Mouse (Mus musculus) CH12.LX (cell line): Measurements from ENCODE around the gene Osbpl5. TPM values are rescaled to one million over a fixed set of nuclear protein-coding genes. Genes with fewer than 3 reads are reported as not detected.

Source experiments
- DNase-seq: peaks from one replicate; pipeline ENCODE4 v3.0.0-alpha.2; 2013; ENCODE audit errors: extremely low read depth
- H3K27ac ChIP-seq: 2 replicates; pipeline ENCODE4 v1.5.1; 2012; ENCODE audit warnings: low read depth, mild to moderate bottlenecking, control low read depth, moderate library complexity; ENCODE audit not compliant: insufficient read depth
- H3K27me3 ChIP-seq: replicated peaks from 2 replicates; pipeline ENCODE3; 2012; ENCODE audit warnings: inconsistent platforms
- H3K36me3 ChIP-seq, 2 experiments: replicated peaks in 1 of 2; 2 replicates each; pipeline versions ENCODE3 to v1.6.1; 2012; ENCODE audit warnings: inconsistent platforms in 1 of 2, low read length in 1 of 2, mild to moderate bottlenecking in 1 of 2, mixed read lengths in 1 of 2, moderate library complexity in 1 of 2; ENCODE audit not compliant: control insufficient read depth in 1 of 2, insufficient read depth in 1 of 2
- H3K4me1 ChIP-seq, 2 experiments: 2 replicates each; pipeline ENCODE4 v1.6.1; 2012; ENCODE audit warnings: inconsistent platforms in 1 of 2, moderate library complexity in 1 of 2; ENCODE audit not compliant: insufficient read depth in 2 of 2, control insufficient read depth in 1 of 2
- H3K4me2 ChIP-seq: 2 replicates; pipeline ENCODE4 v1.6.1; 2012; ENCODE audit warnings: low read depth, mild to moderate bottlenecking, control low read depth; ENCODE audit not compliant: poor library complexity, insufficient read depth, severe bottlenecking
- H3K4me3 ChIP-seq, 3 experiments: fragments of 150-350 bp in 1 of 3; sonication (generic) in 1 of 3; replicated peaks in 1 of 3; 2 replicates each; pipeline versions ENCODE3 to v1.5.1; 2011 to 2012; ENCODE audit warnings: low read depth in 2 of 3, low read length in 2 of 3, mild to moderate bottlenecking in 2 of 3, moderate library complexity in 2 of 3, control low read depth in 1 of 3, improper control_type of control experiment in 1 of 3, inconsistent platforms in 1 of 3, mixed read lengths in 1 of 3; ENCODE audit not compliant: poor library complexity in 1 of 3
- H3K79me2 ChIP-seq: replicated peaks from 2 replicates; pipeline ENCODE4 v1.6.1; 2012; ENCODE audit warnings: mild to moderate bottlenecking, moderate library complexity; ENCODE audit not compliant: control insufficient read depth, poor library complexity, insufficient read depth, severe bottlenecking; ENCODE audit errors: extremely low read depth
- H3K9ac ChIP-seq: 2 replicates; pipeline ENCODE4 v1.6.1; 2012; ENCODE audit warnings: low read depth, mild to moderate bottlenecking, control low read depth, moderate library complexity; ENCODE audit not compliant: insufficient read depth
- H3K9me3 ChIP-seq: replicated peaks from 2 replicates; pipeline ENCODE3; 2012; ENCODE audit warnings: low read length, inconsistent platforms, mixed read lengths
- CHD1 ChIP-seq: IDR thresholded peaks from 2 replicates; pipeline ENCODE4 v1.6.1; 2012; ENCODE audit warnings: low read depth, low read length, improper control_type of control experiment, inconsistent platforms
- ELF1 ChIP-seq: IDR thresholded peaks from 2 replicates; pipeline ENCODE4 v1.6.1; 2014; ENCODE audit warnings: low read depth, mild to moderate bottlenecking, inconsistent platforms, low read length, improper control_type of control experiment
- EP300 ChIP-seq: IDR thresholded peaks from 2 replicates; pipeline ENCODE4 v1.6.1; 2011; ENCODE audit warnings: low read length, improper control_type of control experiment
- IRF4 ChIP-seq: IDR thresholded peaks from 2 replicates; pipeline ENCODE4 v1.6.1; 2014; ENCODE audit warnings: low read depth, mild to moderate bottlenecking, inconsistent platforms, low read length, improper control_type of control experiment
- JUN ChIP-seq: IDR thresholded peaks from 2 replicates; pipeline ENCODE4 v1.6.1; 2011; ENCODE audit warnings: low read depth, mild to moderate bottlenecking, low read length, improper control_type of control experiment, moderate library complexity; ENCODE audit not compliant: insufficient read depth
- JUND ChIP-seq: conservative IDR thresholded peaks from 2 replicates; pipeline ENCODE4 v1.6.1; 2011; ENCODE audit warnings: low read depth, low read length, improper control_type of control experiment
- MAX ChIP-seq: IDR thresholded peaks from 2 replicates; pipeline ENCODE4 v1.6.1; 2011; ENCODE audit warnings: low read length, improper control_type of control experiment
- MAZ ChIP-seq: IDR thresholded peaks from 2 replicates; pipeline ENCODE4 v1.6.1; 2012; ENCODE audit warnings: low read depth, mild to moderate bottlenecking, inconsistent platforms, low read length, improper control_type of control experiment, moderate library complexity
- MXI1 ChIP-seq: IDR thresholded peaks from 2 replicates; pipeline ENCODE4 v1.6.1; 2011; ENCODE audit warnings: mild to moderate bottlenecking, low read depth, low read length, improper control_type of control experiment
- MYC ChIP-seq: IDR thresholded peaks from 2 replicates; pipeline ENCODE4 v1.6.1; 2011; ENCODE audit warnings: low read depth, mild to moderate bottlenecking, improper control_type of control experiment, low read length
- NRF1 ChIP-seq: IDR thresholded peaks from 2 replicates; pipeline ENCODE4 v1.6.1; 2014; ENCODE audit warnings: low read depth, mild to moderate bottlenecking, inconsistent platforms, low read length, improper control_type of control experiment, moderate library complexity
- POLR2AphosphoS2 ChIP-seq: IDR thresholded peaks from 2 replicates; pipeline ENCODE4 v1.6.1; 2011; ENCODE audit warnings: low read depth, low read length, improper control_type of control experiment
- UBTF ChIP-seq: IDR thresholded peaks from 2 replicates; pipeline ENCODE4 v1.6.1; 2012; ENCODE audit warnings: low read depth, mild to moderate bottlenecking, inconsistent platforms, low read length, improper control_type of control experiment, moderate library complexity
- USF2 ChIP-seq: conservative IDR thresholded peaks from 2 replicates; pipeline ENCODE4 v1.6.1; 2011; ENCODE audit warnings: low read depth, low read length, improper control_type of control experiment
- ZC3H11A ChIP-seq: IDR thresholded peaks from 2 replicates; pipeline ENCODE4 v1.6.1; 2012; ENCODE audit warnings: low read depth, mild to moderate bottlenecking, inconsistent platforms, low read length, improper control_type of control experiment
- ZMIZ1 ChIP-seq: IDR thresholded peaks from 2 replicates; pipeline ENCODE4 v1.6.1; 2012; ENCODE audit warnings: low read depth, mild to moderate bottlenecking, inconsistent platforms, low read length, improper control_type of control experiment
- ZNF384 ChIP-seq: IDR thresholded peaks from 2 replicates; pipeline ENCODE4 v1.6.1; 2012; ENCODE audit warnings: low read depth, low read length, improper control_type of control experiment, inconsistent platforms
- dilution Hi-C: fragments of 300-500 bp; cut with MboI; formaldehyde crosslinking; loops from 2 replicates; pipeline ENCODE4 v1.14.3; 2020; ENCODE audit warnings: low sequenced_read_pairs; ENCODE audit not compliant: extremely low pct_unique_long_range_greater_than_20kb, extremely low pct_ligation_motif_present
- in situ Hi-C: fragments of 300-500 bp; cut with MboI; formaldehyde crosslinking; loops from 3 replicates; pipeline ENCODE4 v1.14.3; 2019; ENCODE audit warnings: low sequenced_read_pairs, low pct_ligation_motif_present, low pct_unique_long_range_greater_than_20kb, mixed read lengths
- polyA plus RNA-seq: library from polyadenylated mRNA; unstranded; fragments of >175 nt; gene quantifications from 2 replicates; pipeline ENCODE4 v1.2.1, GENCODE M21; 2012; ENCODE audit warnings: low read depth; ENCODE audit not compliant: insufficient read length
- total RNA-seq, 2 experiments: library from RNA; depleted of rRNA; stranded (reverse); fragments of 300-350 nt in 1 of 2; fragments of >200 nt in 1 of 2; gene quantifications; 2 replicates each; pipeline ENCODE4 v1.2.3; 2012 to 2014

The Osbpl5 gene
- total and polyA plus RNA-seq, 3 experiments: 1.1 to 2.2 (median 1.7) TPM

DNA sequence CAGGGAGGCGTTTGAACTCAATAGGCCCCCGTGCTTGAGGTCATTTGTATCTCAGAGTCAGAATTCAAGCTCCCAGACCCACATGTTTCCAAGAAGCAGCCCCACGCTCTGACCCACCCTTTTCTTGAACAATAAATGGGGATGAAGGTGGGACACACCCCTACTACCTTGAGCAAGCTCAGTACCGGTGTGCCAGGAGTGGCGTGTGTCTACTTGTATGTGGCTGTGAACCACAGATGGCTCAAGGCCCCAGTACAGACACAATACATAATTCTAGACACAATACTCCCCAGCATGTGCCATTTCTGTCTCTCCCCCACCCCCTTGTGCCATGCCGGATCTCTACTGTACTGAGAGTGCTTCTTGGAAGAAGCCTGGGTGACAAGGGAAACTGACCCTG lies 18.6 kb downstream of the Osbpl5 start:
- in situ Hi-C loops (loop anchor here (25.0 kb wide), 1 partner anchor 601 kb away; no protein-coding TSS in a partner anchor), dilution Hi-C loops (no loop called here)
- Histone ChIP-seq H3K4me2 (no peak overlapping the region), H3K9me3 (no peaks in the 10 kb centered on the region), H3K27ac (no peak overlapping the region), H3K27me3 (peaks cover 86% of the 10 kb centered on the region), H3K4me1 (no peaks in the 10 kb centered on the region), H3K36me3 (no peaks in the 10 kb centered on the region), H3K79me2 (no peaks in the 10 kb centered on the region), H3K4me3 (no peak overlapping the region), H3K9ac (no peak overlapping the region)
- TF ChIP-seq ELF1 (no peak), ZNF384 (no peak), MXI1 (no peak), POLR2AphosphoS2 (no peak), MAX (no peak), USF2 (no peak), MAZ (no peak), ZC3H11A (no peak), JUN (no peak), CHD1 (no peak), EP300 (no peak), IRF4 (no peak), JUND (no peak), MYC (no peak), UBTF (no peak), NRF1 (no peak)
- no peak for DNase-seq

DNA sequence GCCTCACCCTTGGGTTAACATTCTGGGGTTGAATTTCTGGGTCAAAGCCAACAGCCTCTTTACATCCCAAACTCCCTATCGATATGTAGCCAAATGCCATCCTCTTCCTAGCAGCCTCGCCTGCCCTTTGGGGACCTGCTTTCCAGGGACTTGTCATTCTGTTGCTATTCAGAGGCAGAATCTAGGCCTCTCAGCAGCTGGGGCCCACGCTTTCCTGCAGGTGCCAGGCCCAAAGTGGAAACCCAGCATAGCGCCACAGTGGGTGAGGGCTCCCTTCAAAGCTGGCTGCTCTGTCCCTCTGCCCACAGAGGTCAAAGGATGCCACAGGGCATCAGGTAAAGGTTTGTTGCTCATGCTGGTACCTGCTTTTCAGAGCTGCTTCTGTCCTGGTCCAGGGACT lies 23.0 kb downstream of the Osbpl5 start:
- Histone ChIP-seq H3K9ac (no peak overlapping the region), H3K27me3 (peaks cover 78% of the 10 kb centered on the region), H3K36me3 (no peaks in the 10 kb centered on the region), H3K4me1 (no peaks in the 10 kb centered on the region), H3K4me2 (no peak overlapping the region), H3K27ac (no peak overlapping the region), H3K9me3 (no peaks in the 10 kb centered on the region), H3K79me2 (no peaks in the 10 kb centered on the region), H3K4me3 (no peak overlapping the region)
- DNase-seq: no peak
- in situ Hi-C loops: loop anchor here (25.0 kb wide), 1 partner anchor 596 kb away; no protein-coding TSS in a partner anchor
- dilution Hi-C loops: no loop called here
- no peak for TF ChIP-seq IRF4
- TF ChIP-seq ZMIZ1: no peak
